18 mouse cellular contexts compared by ENCODE assay signal in genomic region chr5:75705421-75705820, GRCm38 (mm10).
"Had no signal": no experiment of that assay in that cellular context is flagged by ENCODE, and none has a peak within 500 bp of the region (broad histone marks: within the 10 kb centered on the region; RNA-seq: fewer than 3 reads in every experiment).

No protein-coding gene starts in this region.

- DNase-seq: kidney, adult 9 months; layer of hippocampus, adult 9-11 months; liver, postnatal 0 days; lung, postnatal 14 days; lung, postnatal 4 days; retina, postnatal 1 day; right cerebral cortex, postnatal 25 days; spleen, adult 18-20 months; thymus, adult 18-20 months; thymus, postnatal 4 days had no signal

- H3K4me3 ChIP-seq: layer of hippocampus, adult 2 months; limb, embryonic 15.5 days; midbrain, embryonic 12.5 days; midbrain, embryonic 15.5 days; neural tube, embryonic 12.5 days; neural tube, embryonic 15.5 days had no signal

- H3K27ac ChIP-seq: layer of hippocampus, adult 2 months; limb, embryonic 15.5 days; liver, embryonic 14.5 days; midbrain, embryonic 12.5 days; midbrain, embryonic 15.5 days; neural tube, embryonic 12.5 days; neural tube, embryonic 15.5 days had no signal

- H3K36me3 ChIP-seq: limb, embryonic 15.5 days; midbrain, embryonic 12.5 days; midbrain, embryonic 15.5 days; neural tube, embryonic 12.5 days; neural tube, embryonic 15.5 days had no signal

- H3K9ac ChIP-seq: limb, embryonic 15.5 days; liver, embryonic 14.5 days; liver, postnatal 0 days; midbrain, embryonic 12.5 days; midbrain, embryonic 15.5 days; neural tube, embryonic 12.5 days; neural tube, embryonic 15.5 days had no signal

- H3K27me3 ChIP-seq: limb, embryonic 15.5 days; midbrain, embryonic 12.5 days; midbrain, embryonic 15.5 days; neural tube, embryonic 12.5 days; neural tube, embryonic 15.5 days had no signal

- H3K4me1 ChIP-seq: limb, embryonic 15.5 days; midbrain, embryonic 12.5 days; midbrain, embryonic 15.5 days; neural tube, embryonic 12.5 days; neural tube, embryonic 15.5 days had no signal

- ATAC-seq: liver, postnatal 0 days; midbrain, embryonic 15.5 days had no signal

- H3K4me2 ChIP-seq: limb, embryonic 15.5 days; liver, embryonic 11.5 days; midbrain, embryonic 12.5 days; midbrain, embryonic 15.5 days; neural tube, embryonic 12.5 days; neural tube, embryonic 15.5 days had no signal

- H3K9me3 ChIP-seq: limb, embryonic 15.5 days; midbrain, embryonic 15.5 days; neural tube, embryonic 12.5 days; neural tube, embryonic 15.5 days had no signal
